Mouse (Mus musculus): Measurements from ENCODE around the gene Btd. TPM values are rescaled to one million over a fixed set of nuclear protein-coding genes. Genes with fewer than 3 reads are reported as not detected.

The Btd gene
- total RNA-seq, 2 experiments from 2014 or later: 7.8 to 9.2 TPM

GRCm38 (mm10) chr14:31684343-31685040, 43.7 kb downstream of the Btd start:
- DNase-seq (ENCODE audit: low spot score in 2 of 2): no peak
- intact Hi-C loops (cut with DNase I): no loop called here

DNA sequence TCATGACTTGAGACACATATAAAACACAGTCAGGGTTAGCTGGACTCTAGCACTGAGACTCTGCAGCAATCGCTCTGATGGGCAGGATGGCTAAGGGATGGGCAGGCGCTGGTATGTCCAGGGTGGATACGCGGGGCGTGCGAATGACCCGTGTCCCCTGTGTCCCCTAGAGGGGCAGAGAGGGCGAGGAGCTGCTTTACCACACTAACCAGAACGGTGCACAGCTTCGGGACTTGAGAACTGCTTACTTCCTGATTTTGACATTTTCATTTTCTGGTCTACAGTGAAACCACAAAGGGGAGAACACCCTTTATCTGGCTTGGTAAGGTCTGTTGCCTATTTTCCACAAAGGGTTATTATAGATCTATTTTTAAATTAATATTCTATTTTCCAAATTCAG, 44.9 kb downstream of the Btd start:
- intact Hi-C loops (cut with DNase I): no loop called here
- DNase-seq (ENCODE audit: low spot score in 2 of 2): no peak

GRCm38 (mm10) chr14:31686231-31686630, 45.4 kb downstream of the Btd start:
- intact Hi-C loops (cut with DNase I): no loop called here
- DNase-seq (ENCODE audit: low spot score in 2 of 2): no peak

DNA sequence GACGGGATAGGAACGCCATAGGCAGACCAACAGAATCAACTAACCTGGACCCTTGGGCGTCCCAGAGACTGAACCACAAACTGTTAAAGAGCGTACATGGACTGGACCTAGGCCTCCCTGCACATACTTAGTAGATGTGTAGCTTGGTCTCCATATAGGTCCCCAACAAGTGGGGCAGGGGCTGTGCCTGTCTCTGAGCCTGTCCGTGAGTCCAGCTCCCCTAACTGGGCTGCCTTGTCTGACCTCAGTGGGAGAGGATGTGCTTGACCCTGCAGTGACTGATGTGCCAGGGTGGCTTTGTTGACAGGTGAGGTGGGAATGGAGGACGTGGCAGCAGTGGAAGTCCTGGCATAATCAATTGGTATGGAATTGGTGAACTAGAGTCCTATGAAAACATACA, 51.7 kb downstream of the Btd start:
- no peak for DNase-seq (ENCODE audit: low spot score in 2 of 2)
- intact Hi-C loops (cut with DNase I): no loop called here

GRCm38 (mm10) chr14:31696206-31696984, 55.6 kb downstream of the Btd start:
- no peak for DNase-seq (ENCODE audit: low spot score in 2 of 2)
- intact Hi-C loops (cut with DNase I): no loop called here

DNA sequence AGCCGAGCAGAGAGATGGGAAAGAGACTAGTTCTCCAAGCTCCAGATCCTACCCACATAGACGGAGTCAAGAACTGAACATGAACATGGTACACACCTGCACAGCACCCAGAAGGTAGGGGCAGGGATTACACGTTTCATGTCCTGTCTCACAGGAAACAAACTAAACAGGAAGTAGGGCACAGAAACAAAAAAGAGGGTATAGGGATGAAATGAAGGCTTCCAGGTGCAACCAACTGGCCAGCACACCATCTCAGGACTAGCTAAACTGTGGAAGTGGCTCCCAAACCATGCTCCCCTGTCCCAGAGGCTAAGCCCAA, 56.1 kb downstream of the Btd start:
- DNase-seq (ENCODE audit: low spot score in 2 of 2): no peak

DNA sequence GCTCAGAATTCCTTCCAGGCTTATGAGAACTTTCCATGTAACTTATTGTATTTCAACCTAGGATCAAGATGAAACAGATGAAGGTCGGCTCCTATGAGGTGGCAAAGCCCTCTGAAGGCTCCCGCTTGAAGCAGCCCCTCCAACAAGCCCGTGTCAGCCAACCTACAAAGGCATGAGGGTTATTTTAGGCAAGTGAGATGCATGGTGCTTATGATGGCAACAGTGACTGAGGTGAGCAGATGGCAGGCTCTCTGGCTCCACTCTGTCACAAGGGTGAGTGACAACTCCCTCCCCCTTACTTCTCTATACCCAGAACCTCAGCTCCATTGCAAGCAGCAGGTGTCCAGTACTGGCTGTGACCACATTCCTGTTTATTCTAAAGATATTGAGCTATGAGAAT, 56.5 kb downstream of the Btd start:
- intact Hi-C loops (cut with DNase I): no loop called here

More for the DNA sequence above, 56.1 kb downstream of the Btd start:
- intact Hi-C loops (cut with DNase I): no loop called here

DNA sequence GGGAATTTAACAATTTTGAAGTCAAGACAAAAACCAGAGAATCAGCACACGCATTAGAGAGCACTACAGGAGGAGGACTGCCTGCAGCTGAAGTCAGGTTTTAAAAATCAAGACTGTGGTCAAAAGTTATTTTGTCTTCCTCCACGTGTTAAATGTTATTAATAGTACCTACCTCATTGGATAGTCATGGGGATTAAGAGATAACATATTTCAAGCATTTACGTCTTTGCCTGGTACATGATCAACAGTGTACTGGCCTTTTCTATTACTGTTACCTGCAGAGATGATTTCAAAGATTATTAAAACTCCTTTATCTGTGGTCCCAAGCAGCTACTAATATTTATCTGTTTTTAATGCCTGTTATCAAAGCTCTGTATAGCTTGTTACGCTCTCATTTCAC, 56.9 kb downstream of the Btd start:
- intact Hi-C loops (cut with DNase I): no loop called here
- DNase-seq (ENCODE audit: low spot score in 2 of 2): no peak

More for the DNA sequence above, 56.5 kb downstream of the Btd start:
- DNase-seq (ENCODE audit: low spot score in 2 of 2): no peak

GRCm38 (mm10) chr14:31700376-31700775, 59.5 kb downstream of the Btd start:
- intact Hi-C loops (cut with DNase I): loop anchor here (5.0 kb wide), 1 partner anchor 43 kb away; no protein-coding TSS in a partner anchor
- no peak for DNase-seq (ENCODE audit: low spot score in 2 of 2)

- DNase-seq (ENCODE audit: low spot score in 2 of 2): no peak
- intact Hi-C loops (cut with DNase I): no loop called here
These were observed 68.5 kb downstream of the Btd start for GRCm38 (mm10) chr14:31709343-31709742.

DNA sequence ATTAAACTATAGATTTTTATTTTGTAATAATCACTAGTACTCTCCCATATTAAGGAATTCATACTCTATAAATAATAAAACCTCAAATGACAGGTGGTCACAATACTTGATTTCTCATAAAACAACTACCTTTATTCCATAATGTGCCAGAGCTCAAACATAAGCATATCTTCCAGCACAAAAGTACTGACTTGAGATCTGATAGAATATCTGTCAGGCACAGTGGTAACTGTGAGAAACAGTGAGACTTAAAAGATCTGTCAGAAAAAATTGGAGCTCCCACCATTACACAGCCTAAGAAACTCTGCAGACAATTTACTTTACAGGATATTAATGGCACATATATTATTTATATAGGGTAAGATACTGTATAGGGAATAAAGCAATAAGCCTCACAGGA, 74.8 kb downstream of the Btd start:
- intact Hi-C loops (cut with DNase I): no loop called here

GRCm38 (mm10) chr14:31717360-31717759, 76.5 kb downstream of the Btd start:
- intact Hi-C loops (cut with DNase I): no loop called here
- DNase-seq (ENCODE audit: low spot score in 2 of 2): no peak

More for the DNA sequence above, 74.8 kb downstream of the Btd start:
- DNase-seq (ENCODE audit: low spot score in 2 of 2): no peak

Other genes starting within 250 kb of the Btd start
- gene Sh3bp5, start 204.9 kb upstream of the Btd start, total RNA-seq (2021): 10 to 100 TPM; 60.1 to 60.2 TPM
- 10 to 100 TPM; 12.4 to 13.8 TPM for gene Eaf1, start 146.6 kb upstream of the Btd start, total RNA-seq (2021)
- gene Mettl6, start 146.0 kb upstream of the Btd start, total RNA-seq (2021): 10 to 100 TPM; 29.7 to 35.1 TPM
- 1 to 10 TPM; 1.4 to 2.6 TPM for gene Colq, start 49.7 kb upstream of the Btd start, total RNA-seq (2021)
- under 1 TPM in 1 of 2 experiments, not detected in 1; 0.44 TPM for gene Gm49387, start 150 bp upstream of the Btd start, total RNA-seq (2021)
- 1 to 10 TPM; 6.1 to 6.3 TPM for gene Hacl1, start 258 bp downstream of the Btd start, total RNA-seq (2021)
- 10 to 100 TPM; 53.4 to 60.6 TPM for gene Ankrd28, start 189.6 kb downstream of the Btd start, total RNA-seq (2021)

Measured in left cerebral cortex, postnatal 36 days (tissue).